Mouse (Mus musculus) frontal cortex, postnatal 14 days (tissue): ENCODE data around the gene Cited2.
A peak's percentile ranks its signal among the peaks of the same experiment; 100 is the strongest.

Experiments
- DNase-seq, 2 experiments: peaks; one replicate each; pipeline ENCODE4 v3.0.0; 2022; ENCODE audit warnings: low spot score in 2 of 2

The Cited2 gene

DNA sequence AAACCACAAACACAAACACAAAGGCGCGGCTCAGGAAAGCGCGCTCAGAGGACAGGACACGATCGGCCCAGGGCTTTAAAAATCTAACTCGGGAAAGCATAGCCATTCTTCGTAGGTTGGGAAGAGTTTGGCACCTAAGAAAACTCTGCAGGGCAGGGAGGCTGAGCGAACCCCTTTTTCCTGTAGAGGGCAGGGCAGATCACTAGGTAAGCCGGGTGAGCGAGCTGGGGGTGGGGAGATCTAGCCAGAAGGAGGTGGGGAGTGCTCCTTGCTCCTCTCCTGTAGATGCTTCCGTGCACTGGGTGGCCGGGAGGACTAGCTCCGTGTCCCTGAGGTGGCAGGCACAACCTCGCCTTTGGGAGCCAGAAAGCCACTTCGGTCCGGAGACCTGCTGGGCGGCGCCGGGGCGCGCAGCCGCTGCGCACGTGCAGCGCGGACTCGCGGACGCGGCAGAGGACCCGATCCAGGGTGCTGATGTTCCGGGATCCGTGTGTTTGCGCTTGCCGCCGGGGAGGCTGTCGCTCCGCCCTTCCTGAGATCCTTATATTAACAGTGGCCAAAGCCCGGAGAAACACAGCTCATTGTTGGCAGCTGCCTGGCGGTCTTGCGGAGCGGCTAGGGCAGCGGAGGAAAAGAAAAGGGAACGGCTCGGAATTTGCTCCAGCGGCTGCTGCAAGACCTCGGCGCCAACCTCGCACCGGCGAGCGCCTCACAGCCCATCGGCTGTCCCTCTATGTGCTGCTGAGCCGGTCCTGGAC, at the start of gene Cited2:
Gene Cited2, plus strand, starts transcription at position 566 of the 758 bp plus-strand sequence.
- DNase-seq, result peak; percentile 93 to 97

DNA sequence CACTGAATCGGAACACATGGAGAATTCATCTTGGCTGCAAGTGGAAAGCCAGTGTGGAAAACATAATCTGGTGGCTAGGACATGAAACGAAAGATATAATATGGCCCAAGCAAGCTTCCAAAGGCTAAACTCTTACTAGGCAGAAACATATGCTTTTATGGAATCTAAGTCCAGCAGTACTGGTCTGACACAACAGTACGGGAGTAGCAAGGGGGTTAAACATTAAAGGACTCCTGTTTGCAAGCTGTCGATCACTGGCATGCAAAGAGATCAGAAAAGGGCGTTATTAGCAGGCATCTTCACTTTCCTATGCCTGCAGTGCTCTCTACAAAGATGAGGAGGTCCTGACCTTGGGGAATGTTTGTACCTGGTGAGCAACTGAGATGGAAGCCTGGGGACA, 48.6 kb upstream of the Cited2 start:
- DNase-seq, result no peak

DNA sequence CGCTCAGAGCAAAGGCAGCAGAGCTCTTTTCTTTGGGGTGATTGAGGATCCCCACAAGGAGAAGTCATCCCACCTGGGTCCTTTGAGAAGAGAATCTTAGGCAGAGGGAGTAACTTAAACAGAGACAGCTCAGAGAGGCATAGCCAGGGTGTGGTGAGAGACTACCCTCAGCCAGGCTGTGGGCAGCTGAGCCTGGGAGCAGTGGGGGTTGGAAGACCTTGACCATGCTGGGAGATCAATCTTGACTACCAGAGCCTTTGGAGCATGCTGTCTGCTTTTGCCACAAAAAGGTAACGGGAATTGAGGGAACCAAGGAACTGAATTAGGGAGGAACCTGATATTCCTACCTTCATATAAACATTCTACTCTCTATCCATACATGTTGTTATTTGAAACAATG, 48.1 kb upstream of the Cited2 start:
- no peak for DNase-seq

DNA sequence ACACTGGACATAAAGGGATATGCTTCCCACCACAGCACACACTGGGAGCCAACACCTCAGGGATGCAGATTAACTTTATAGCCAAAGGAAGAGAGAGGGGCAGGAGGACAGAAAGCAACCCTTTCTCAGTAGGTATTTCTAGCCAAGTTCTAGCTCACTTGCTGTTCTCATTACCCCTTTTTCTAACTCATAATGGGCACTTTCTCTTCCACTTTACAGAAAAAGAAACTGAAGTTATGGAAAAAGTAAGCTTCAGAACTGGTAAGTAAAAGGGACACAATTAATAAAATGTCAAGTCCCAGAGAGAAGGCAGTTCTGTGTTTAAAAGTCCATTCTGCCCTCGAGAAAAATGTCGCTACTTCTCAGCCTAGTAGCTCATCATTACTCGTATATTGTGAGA, 46.6 kb upstream of the Cited2 start:
- no peak for DNase-seq

DNA sequence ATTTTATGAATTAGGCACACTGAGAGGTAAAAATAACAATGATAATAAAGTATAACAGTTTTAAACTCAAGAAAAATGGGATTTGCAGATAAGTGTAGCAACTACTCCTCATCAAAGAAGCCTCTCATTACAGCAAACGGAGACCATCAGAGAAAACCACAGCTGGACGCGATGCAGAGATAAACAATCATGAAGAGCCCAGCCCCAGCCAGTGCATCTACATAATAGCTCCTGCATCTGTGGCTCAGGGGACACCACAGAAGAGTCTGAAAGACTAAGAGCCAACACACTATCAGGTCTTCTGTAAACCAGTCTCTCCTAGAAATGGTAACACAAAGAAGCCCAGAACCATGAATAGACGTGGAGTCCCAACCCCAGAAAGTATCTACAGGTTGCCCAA, 45.7 kb upstream of the Cited2 start:
- no peak for DNase-seq

DNA sequence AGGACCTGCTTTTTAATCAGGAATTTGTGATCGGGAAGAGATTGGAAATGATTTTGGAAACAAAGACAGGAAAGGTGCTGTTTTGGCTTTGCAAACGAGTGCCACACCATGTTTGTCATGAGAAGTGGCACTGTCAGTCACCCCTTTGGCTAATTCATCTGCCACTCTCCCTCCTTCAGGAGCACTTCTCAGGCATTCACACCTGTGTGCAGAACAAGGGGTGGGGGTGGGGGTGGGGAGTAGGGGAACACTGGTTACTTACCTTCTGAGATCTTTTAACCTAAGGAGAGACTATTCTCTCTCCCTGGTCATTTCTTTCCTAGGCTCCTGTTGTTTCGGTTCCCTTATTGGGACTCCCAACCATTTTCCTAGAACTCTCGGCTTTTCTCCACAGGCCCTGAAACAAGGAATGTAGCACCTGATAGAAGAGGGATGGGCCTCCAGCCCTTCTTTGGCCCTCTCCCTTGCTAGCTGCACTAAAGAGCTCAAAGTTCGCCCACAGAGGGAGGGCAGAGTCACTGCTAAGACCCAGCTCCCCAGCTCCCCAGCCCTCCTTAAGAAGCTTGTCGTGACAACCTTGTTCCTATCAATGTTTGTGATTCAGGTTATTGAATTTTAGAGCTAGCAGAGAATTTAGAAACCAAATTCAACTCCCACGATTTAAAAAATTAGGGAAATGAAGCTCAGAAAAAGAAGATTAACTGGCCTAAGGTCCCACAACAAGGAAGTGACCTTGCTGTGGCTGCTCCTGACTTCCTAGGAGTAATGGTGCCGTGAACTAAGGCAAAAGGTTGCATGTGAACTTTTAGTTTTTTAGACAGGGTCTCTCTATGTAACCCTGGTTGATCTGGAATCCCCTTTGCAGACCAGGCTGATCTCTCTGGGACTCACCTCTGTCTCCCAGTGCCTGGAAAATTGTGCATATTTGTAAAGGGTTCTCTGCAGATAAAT, 42.3 kb upstream of the Cited2 start:
- no peak for DNase-seq

DNA sequence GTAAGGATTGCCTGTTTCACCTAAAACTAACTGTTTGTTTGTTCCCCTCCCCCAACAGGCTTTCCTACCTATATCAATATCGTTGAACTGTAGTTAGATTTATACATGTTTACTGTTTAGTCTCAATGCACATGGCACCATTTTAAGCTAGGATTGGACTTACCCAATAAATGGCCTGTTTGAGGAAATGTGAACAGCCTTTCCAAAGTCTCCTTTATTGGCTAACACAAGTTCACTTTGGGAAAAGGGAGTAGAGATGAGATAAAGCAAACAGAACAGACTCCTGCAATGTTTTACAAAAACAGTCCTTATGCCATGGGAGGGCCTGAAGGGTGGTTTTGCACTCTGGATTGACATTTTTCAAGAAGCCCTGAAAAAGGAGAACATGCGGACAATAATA, 41.6 kb upstream of the Cited2 start:
- no peak for DNase-seq

DNA sequence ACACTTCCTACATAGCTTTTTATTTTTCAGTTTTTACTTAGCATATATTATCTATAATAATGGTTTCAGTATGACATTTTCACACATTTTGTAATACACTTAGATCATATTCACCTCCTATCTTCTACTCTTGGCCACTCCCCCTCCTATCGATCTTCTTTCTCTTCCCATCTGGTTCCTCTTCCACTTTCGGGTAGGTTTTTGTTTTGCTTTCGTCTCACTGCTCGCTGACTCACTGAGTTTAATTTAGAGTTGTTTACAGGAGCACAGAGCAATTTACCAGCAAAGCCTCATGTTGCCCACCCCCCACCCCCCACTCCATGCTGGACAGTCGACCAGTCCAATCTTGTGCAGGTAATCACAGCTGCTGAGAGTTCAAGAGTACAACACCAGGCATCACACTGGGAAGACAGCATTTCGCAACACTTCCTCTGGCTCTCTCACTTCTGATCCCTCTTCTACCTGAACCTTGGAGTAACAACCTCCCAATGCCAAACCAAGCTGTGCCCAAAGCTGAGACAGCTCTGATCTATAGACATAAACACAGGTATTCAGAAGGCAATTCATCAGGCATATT, 39.1 kb upstream of the Cited2 start:
- DNase-seq, result no peak

DNA sequence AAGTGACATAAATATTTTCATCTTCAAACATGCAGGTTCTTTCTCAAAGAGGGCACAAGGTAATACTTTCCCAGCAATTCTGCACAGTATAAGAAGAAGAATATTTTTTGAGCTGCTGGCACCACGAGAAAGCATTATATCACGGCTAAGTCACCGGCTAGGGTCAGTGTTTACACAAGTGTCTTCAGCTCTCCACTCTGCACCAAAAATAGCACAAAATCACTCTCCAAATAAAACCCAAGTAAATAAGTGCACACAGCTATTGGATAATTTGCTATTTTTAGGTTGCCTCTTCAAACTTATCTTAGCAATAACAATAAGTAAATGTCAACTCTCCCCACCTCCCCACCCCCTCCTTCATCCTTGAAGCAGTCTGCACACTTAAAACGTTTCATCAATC, 33.2 kb upstream of the Cited2 start:
- DNase-seq, result no peak

DNA sequence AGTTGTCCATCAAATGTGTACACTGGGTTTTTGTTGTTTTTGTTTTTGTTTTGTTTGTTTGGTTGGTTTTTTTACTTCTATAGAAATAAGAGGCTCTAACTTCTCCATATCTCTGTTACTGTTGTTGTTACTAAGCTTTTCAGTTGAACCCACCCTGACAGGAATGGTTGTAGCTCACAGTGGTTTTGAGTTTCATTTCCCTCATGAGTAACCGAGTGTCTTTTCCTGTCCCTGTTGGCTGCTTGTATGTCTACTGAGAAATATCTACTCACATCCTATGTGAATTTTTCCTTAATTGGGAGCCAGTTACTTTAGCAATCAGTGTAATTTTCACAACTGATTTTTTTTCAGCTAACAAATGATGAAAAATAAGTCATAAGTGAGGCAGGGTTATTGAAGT, 31.3 kb upstream of the Cited2 start:
- no peak for DNase-seq

DNA sequence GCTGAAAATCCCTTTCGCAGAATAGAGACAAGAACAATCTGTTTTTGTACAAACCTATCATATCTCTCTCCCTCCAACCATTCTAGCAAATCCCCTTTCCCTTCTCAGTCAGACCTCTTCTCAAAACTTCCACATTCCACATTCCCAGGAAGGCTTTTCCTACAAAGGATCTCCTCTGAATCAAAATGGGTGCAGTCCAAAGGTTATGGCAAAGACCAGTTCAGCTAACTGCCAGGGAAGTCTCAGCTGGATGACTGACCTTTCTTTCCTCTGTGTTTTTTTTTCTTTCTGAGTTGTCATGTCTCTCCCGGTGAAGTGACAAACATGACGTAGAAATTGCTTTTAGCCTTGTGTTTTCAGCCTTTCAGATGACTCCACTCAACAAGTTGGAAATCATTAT, 27.2 kb upstream of the Cited2 start:
- no peak for DNase-seq

DNA sequence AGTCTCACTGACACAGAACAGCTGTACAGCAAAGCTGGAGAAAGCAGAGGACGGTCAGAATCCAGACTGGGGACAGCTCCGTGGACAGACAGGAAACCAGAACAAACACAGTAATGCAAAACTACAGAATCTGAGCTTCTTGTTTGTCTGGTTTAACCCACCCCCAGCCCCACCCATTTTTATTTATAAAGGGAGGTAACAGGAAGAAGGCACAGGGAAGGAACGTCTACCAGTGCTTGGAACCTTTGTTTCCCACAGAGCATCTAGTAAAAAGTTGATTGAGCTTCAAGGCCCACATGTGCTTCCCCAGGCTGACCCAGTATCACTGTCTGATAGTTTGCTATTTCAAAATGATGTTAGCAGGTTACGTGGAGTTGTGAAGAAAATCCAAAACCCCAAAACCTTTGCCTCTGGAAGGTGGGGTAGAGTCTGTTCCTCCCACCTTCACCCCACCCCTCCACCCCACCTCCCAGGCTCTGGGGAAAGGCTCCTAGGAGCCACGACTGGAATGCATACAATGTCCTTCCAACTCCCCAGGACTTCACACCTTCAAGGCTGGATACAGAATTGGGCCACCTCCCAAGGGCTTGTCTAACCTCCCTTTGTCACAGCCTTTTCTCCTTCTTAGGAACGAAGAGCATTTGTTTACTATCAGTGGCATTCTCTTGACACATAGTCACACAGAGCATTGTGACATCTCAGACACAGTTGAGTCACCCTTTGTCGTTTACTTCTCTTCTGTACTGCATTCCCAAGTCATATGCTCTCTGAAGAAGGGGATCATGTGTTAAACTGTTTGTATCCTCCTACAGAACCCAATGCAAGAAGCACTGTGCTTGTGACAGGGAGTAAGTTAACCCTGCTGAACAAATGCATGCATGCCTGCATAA, 25.4 kb upstream of the Cited2 start:
- no peak for DNase-seq

DNA sequence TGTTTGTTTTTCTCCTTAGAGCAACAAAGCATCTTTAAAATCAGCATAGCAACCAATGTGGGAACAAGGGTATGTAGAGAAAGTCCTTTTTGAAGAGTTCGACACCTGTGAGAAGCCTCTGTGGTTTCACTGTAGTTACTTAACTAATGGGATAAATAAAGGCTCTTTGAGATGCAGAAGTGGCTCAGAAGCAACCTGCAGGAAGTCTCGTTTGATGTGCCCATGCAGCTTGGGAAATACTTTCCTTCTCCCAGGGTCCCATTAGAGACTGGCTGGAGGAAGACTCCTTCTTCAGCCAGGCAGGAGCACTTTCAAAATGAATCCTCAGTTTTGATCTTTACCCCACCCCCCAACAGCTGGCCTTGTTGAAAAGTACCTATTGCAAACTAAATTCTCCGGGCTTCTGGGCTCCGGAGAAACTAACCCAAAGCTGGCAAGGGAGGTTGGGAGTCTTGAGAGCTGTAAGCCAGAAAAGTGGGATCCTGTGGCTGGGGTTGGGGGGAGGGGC, 17.5 kb upstream of the Cited2 start:
- no peak for DNase-seq

DNA sequence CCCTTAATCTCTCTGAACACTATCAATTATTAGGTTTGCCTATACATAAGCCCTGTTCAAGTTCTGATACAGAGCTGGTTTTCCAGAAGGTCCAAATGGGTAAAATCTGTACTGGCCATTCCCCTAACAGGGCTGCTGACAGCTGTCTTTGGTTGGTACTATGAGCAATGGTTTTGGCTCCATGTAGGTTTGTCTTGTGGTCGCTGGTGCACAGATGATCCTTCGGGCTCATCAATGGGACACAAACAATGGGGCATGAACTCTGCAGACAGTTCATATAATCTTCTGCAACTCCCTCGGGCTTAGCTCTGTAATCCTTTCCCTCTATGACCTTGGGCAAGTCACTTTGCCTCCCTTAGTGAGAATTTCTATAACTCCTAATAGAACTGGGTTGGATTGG, 12.3 kb upstream of the Cited2 start:
- DNase-seq, result no peak

DNA sequence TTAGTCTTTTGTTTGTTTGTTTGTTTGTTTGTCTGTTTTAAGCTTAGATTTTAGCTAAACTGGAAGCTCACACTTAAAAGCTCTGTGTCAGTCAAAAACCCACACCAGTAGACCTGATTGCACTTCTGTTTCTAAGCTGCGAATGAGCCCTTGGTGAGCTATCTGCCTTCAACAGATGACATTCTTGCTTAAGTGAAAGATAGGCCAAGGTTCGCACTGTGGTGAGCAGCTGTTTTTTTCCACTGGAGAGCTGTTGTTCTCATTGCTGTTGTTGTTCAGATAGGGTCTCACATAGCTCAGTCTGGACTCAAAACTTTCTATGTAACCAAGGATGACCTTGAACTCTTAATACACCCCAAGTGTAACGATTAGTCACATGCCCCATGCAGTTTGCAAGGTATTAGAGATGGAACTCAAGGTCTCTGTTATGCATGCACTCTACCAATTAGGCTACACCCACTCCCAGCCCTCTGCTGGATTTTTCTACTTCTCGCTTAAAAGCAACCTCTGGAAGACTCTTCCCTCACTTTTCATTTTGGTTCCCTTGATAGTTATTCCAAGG, 3.9 kb upstream of the Cited2 start:
- DNase-seq, result no peak

DNA sequence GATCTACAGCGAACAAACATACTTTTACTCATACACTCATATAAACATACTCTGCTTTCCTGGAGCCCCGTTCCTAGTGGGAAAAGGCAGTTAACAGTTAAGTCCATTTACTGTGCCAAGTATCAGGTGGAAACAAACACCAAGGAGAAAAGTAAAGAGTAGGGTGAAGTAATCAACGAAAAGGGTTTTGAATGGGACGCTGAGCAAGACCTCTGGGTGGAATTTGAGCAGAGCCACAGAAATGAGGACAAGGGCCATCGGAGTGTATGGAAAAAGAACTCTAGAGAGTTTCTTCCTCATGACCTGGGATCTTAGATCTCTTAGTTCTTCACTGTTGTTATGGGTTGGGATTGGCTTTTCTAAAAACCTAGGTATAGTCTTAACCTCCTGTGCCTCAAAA, 3.4 kb upstream of the Cited2 start:
- no peak for DNase-seq

DNA sequence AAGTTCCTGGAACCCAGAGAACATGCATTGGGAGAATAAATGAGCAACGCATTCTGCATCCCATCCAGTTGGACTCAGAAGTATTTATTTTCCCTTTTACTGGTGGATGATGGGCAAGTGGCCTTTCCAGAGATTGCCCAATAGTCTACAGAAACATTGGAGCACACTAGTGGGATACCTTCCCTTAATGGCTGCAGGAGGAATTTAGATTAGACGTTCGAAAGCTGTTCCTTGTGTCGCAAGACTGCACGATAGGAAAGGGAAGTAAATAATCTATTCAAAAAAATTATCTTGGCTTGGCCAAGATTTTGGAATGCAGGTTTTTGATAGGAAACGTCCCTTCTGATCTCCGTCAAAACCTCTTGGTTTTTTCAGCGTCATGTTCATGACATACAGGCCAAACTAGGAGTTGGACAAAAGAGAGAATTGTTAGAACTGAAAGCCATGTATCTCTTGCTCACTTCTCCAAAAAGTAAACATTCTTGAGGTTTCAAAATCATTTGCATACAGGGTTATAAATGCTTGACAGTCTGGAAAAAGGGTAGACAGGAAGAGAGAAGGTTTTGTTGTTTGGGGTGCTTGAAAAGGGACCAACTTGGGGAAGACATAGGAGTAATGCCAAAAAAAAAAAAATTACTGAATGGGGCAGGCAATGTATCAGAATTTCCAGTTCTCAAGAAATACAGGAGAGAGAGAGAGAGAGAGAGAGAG, 2.0 kb upstream of the Cited2 start:
- no peak for DNase-seq

DNA sequence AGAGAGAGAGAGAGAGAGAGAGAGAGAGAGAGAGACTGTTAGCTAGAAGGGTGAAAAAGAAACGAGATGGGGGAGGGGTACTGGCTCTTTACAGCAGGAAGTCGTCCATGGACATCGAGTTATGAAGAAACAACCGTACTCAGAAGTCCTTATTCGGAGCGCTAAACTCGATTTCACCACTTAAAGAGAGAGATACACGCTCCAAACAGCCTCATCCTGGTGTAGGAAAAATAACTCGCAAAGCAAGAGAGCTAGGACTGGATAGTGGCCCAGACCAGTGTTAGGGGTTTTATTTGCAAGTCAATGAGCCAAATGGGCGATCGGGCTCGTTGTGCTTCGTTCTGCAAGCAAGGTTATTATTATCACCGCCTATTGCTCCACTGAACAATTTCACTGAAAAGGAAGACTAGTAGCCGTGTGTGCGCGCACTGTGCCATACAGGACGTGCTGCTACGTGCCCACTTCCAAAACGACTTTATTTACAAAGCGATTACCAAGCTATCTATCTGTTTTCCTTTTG, 1.4 kb upstream of the Cited2 start:
- no peak for DNase-seq

DNA sequence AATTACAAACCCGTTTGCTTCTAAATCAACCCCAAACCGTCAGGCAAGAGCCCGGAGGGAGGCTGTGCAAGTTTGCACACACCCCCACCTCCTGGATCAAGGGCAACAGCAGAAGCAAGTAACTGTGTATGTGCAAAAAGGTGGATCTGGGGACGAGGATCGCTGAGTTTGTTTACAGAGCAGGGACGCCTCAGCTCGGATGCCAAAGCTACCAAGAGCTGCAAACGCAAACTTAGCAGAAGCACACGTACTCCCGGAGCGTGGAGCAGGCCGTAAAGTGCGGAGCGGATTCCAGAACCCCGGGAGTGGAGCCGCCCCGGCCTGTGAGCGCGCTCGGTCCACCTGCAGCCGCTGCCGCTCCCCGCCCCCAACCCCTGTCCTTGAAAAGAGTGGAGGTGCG, 860 bp upstream of the Cited2 start:
- DNase-seq, result peak; percentile 89 to 90

DNA sequence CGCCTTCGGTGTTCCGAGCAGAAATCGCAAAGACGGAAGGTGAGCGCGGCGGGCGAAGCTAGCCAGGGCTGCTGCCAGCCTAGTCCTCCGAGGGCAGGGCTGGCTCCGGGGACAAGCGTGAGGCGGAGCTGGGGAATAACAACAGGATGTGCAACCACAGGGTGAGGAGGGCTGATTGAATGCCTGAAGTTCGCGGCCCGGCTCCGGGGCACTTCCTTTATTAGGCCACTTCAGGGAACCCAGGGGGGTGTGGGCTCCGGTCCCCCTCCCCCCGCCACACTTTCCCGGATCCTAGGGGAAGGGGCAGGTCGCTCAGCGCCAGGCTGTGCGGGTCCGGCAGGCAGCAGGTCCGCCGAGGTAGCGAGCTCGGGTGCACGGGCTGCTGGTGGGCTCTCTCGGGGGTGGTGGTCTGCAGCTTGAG, 413 bp downstream of the Cited2 start:
- no peak for DNase-seq
